Mouse (Mus musculus) telencephalon, adult 2 months (tissue): ENCODE data around the gene Tmem43.
"Not testable (repeated sequence)": the region's sequence is repeated elsewhere in the genome, so short reads cannot be mapped to it uniquely, and the experiment has no call there.

ENCODE experiments used
- DNase-seq: peaks from one replicate; pipeline ENCODE4 v3.0.0-alpha.2; 2011; ENCODE audit warnings: low read depth, low spot score

Tmem43 gene

GRCm38 (mm10) chr6:91472868-91473804 is at the start of gene Tmem43, which contains the start of gene Chchd4:
Gene Tmem43, plus strand, starts transcription at chr6:91473703.
Gene Chchd4, minus strand, starts transcription at chr6:91473546.
- DNase-seq: peak; percentile 99

- no peak for DNase-seq
Measured at GRCm38 (mm10) chr6:91424151-91424550, 49.4 kb upstream of the Tmem43 start.

- peak; percentile 95 for DNase-seq
Measured at GRCm38 (mm10) chr6:91440474-91441144, 32.9 kb upstream of the Tmem43 start.

- DNase-seq: no peak
Measured at GRCm38 (mm10) chr6:91441145-91441662, 32.3 kb upstream of the Tmem43 start.

- DNase-seq: peak; percentile 5
Measured at GRCm38 (mm10) chr6:91445316-91445715, 28.2 kb upstream of the Tmem43 start.

GRCm38 (mm10) chr6:91449472-91450225 is 23.9 kb upstream of the Tmem43 start:
- no peak for DNase-seq

- no peak for DNase-seq
Measured at GRCm38 (mm10) chr6:91452056-91452455, 21.4 kb upstream of the Tmem43 start.

GRCm38 (mm10) chr6:91454546-91454945 is 19.0 kb upstream of the Tmem43 start:
- no peak for DNase-seq

- no peak for DNase-seq
Measured at GRCm38 (mm10) chr6:91459471-91459870, 14.0 kb upstream of the Tmem43 start.

- no peak for DNase-seq
Measured at GRCm38 (mm10) chr6:91465756-91466155, 7.7 kb upstream of the Tmem43 start.

GRCm38 (mm10) chr6:91467106-91467505 is 6.4 kb upstream of the Tmem43 start:
- DNase-seq: no peak

GRCm38 (mm10) chr6:91470712-91471111 is 2.8 kb upstream of the Tmem43 start:
- no peak for DNase-seq

GRCm38 (mm10) chr6:91471427-91471826 is 2.1 kb upstream of the Tmem43 start:
- not testable (repeated sequence) for DNase-seq

- no peak for DNase-seq
Measured at GRCm38 (mm10) chr6:91472319-91472718, 1.2 kb upstream of the Tmem43 start.

- no peak for DNase-seq
Measured at GRCm38 (mm10) chr6:91473805-91474440, 420 bp downstream of the Tmem43 start.

- DNase-seq: no peak
Measured at GRCm38 (mm10) chr6:91474441-91475190, 1.1 kb downstream of the Tmem43 start.

- no peak for DNase-seq
Measured at GRCm38 (mm10) chr6:91476541-91476940, 3.0 kb downstream of the Tmem43 start.

GRCm38 (mm10) chr6:91483371-91483770 is 9.9 kb downstream of the Tmem43 start:
- DNase-seq: no peak

GRCm38 (mm10) chr6:91486736-91487453 is 13.4 kb downstream of the Tmem43 start:
- DNase-seq: no peak
